Mouse (Mus musculus): Measurements from ENCODE around the gene Smtn. TPM values are rescaled to one million over a fixed set of nuclear protein-coding genes. Genes with fewer than 3 reads are reported as not detected.

Gene Smtn
- 1.0 TPM for polyA plus RNA-seq (2014; fragmentation: Illumina TruSeq; extraction: RNeasy Lipid Tissue Mini Kit (QIAGEN cat#74804); ENCODE audit: low read depth, low replicate concordance)

DNA sequence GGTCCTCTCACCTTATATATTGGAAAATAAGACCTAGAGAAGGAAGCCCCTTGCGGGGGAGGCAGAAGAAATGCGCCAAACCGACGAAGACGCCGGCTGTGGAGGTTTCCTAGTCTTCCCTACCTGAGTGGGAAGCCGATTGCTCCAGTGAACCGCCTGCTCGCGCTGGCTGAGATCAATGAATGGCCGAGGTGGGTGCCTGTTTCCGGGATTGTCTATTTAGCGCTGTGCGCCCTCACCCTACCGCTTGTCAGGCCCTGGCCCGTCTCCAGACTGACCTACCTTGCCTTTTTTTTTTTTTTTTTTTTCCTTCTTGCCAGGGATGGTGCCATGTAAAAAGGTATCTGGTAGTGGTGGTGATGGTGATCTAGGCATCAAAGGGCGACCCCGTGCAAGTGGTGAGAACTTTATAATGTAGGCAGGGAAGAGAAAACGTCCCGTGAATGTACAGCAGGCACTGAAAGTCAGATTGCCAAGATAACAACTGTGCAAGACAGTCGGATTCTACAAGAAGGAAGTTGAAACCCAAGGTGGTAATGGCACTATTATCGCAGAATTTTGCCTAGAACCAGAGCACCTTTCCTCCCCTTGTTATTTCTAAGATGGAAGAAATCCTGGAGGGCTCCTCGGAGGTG, at the start of gene Smtn:
Gene Smtn (minus strand): TSS at position 162 of the 635 bp plus-strand sequence.

DNA sequence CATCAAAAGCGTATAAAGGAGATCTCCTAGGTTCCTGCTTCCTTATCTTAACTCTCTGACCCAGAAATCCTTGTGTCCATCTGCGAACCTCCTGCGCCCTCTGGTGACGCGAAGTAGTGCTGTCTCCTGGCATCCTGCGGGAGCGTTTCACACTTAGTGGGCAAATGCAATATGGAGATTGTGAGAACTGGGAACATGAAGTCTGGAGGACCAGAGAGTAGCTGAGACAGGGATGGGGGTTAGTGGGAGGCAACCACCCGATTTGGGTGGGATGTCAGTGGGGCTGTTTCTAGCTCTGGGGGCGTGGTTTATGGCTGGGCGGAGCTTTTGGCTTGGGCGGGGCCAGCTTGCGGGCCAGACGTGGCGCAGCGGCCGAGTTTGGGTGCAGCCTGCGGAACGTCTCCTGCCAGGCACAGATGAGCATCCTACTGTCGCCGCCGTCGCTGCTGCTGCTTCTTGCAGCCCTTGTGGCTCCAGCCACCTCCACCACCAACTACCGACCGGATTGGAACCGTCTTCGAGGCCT, 25.8 kb downstream of the Smtn start, which contains the start of gene Selenom:
Gene Selenom (plus strand): TSS at position 156 of the 526 bp plus-strand sequence.

GRCm38 (mm10) chr11:3487952-3488570, 52.4 kb downstream of the Smtn start, which contains the start of gene Pla2g3:
Gene Pla2g3 (plus strand): TSS chr11:3488284.

Other genes with a start within 250 kb of the Smtn start
- gene Pik3ip1, start 210.2 kb downstream of the Smtn start, polyA plus RNA-seq (2014; fragmentation: Illumina TruSeq; extraction: RNeasy Lipid Tissue Mini Kit (QIAGEN cat#74804); ENCODE audit: low read depth, low replicate concordance): 3.6 TPM
- 8.3 TPM for gene Limk2, start 131.4 kb downstream of the Smtn start, polyA plus RNA-seq (2014; fragmentation: Illumina TruSeq; extraction: RNeasy Lipid Tissue Mini Kit (QIAGEN cat#74804); ENCODE audit: low read depth, low replicate concordance)
- 34.6 TPM for gene Rnf185, start 88.2 kb downstream of the Smtn start, polyA plus RNA-seq (2014; fragmentation: Illumina TruSeq; extraction: RNeasy Lipid Tissue Mini Kit (QIAGEN cat#74804); ENCODE audit: low read depth, low replicate concordance)
- gene Pla2g3, start 52.3 kb downstream of the Smtn start, polyA plus RNA-seq (2014; fragmentation: Illumina TruSeq; extraction: RNeasy Lipid Tissue Mini Kit (QIAGEN cat#74804); ENCODE audit: low read depth, low replicate concordance): not detected
- 2.1 TPM for gene Inpp5j, start 35.8 kb downstream of the Smtn start, polyA plus RNA-seq (2014; fragmentation: Illumina TruSeq; extraction: RNeasy Lipid Tissue Mini Kit (QIAGEN cat#74804); ENCODE audit: low read depth, low replicate concordance)
- 1.5 TPM for gene Selenom, start 25.9 kb downstream of the Smtn start, polyA plus RNA-seq (2014; fragmentation: Illumina TruSeq; extraction: RNeasy Lipid Tissue Mini Kit (QIAGEN cat#74804); ENCODE audit: low read depth, low replicate concordance)
- 22.7 TPM for gene Morc2a, start 108.6 kb upstream of the Smtn start, polyA plus RNA-seq (2014; fragmentation: Illumina TruSeq; extraction: RNeasy Lipid Tissue Mini Kit (QIAGEN cat#74804); ENCODE audit: low read depth, low replicate concordance)